Mouse (Mus musculus) heart, embryonic 11.5 days (tissue): ENCODE measurements around the gene Mpped2. TPM values are rescaled to one million over a fixed set of nuclear protein-coding genes. Genes with fewer than 3 reads are reported as not detected.

Experiments used
- ATAC-seq: fragments of 200-750 bp; cut with Nextera tagmentation; replicated peaks from 2 replicates; pipeline ENCODE4 v1.8.0; 2017; ENCODE audit warnings: moderate library complexity; ENCODE audit not compliant: insufficient number of reproducible peaks, low FRiP score, low TSS enrichment
- H3K27ac ChIP-seq: fragments of 300-500 bp; sonication (generic); 2 replicates; pipeline ENCODE4 v1.5.1; 2014; ENCODE audit warnings: mild to moderate bottlenecking, low read depth, low read length
- H3K27me3 ChIP-seq: fragments of 300-500 bp; sonication (generic); 2 replicates; pipeline ENCODE4 v1.6.1; 2014; ENCODE audit warnings: mild to moderate bottlenecking, low read length, mixed read lengths; ENCODE audit not compliant: control insufficient read depth, insufficient read depth
- H3K36me3 ChIP-seq: fragments of 300-500 bp; sonication (generic); 2 replicates; pipeline ENCODE4 v1.6.1; 2014; ENCODE audit warnings: mild to moderate bottlenecking, low read length, moderate library complexity, mixed read lengths; ENCODE audit not compliant: control insufficient read depth, insufficient read depth
- H3K4me1 ChIP-seq: fragments of 300-500 bp; sonication (generic); 2 replicates; pipeline ENCODE4 v1.6.1; 2014; ENCODE audit warnings: low read length; ENCODE audit not compliant: control insufficient read depth, insufficient read depth
- H3K4me2 ChIP-seq: fragments of 300-500 bp; sonication (generic); 2 replicates; pipeline ENCODE4 v1.6.1; 2014; ENCODE audit warnings: mild to moderate bottlenecking, moderate library complexity
- H3K4me3 ChIP-seq: fragments of 300-500 bp; sonication (generic); 2 replicates; pipeline ENCODE4 v1.5.1; 2014; ENCODE audit warnings: low read depth, low read length
- H3K9ac ChIP-seq: fragments of 300-500 bp; sonication (generic); 2 replicates; pipeline ENCODE4 v1.6.1; 2014; ENCODE audit warnings: mild to moderate bottlenecking, low read depth, low read length, moderate library complexity
- H3K9me3 ChIP-seq: fragments of 300-500 bp; sonication (generic); replicated peaks from 2 replicates; pipeline ENCODE4 v1.6.1; 2016; ENCODE audit warnings: low read length; ENCODE audit not compliant: control insufficient read depth
- WGBS: fragments of 180-500 bp; shearing (Covaris S2); extraction: QIAGEN DNeasy Blood & Tissue Kit; methylation state at CpG from one replicate; pipeline ENCODE4 v1.1.7; 2014; ENCODE audit not compliant: insufficient replicate concordance; 5-methylcytosine and 5-hydroxymethylcytosine counted together
- polyA plus RNA-seq: library from polyadenylated mRNA; unstranded; fragments of >200 nt; fragmentation: Nextera tagmentation; extraction: Ambion mirVana; gene quantifications from 2 replicates; pipeline ENCODE4 v1.2.1, GENCODE M21; 2014

Gene Mpped2
- polyA plus RNA-seq, 1 experiment from 2014 or later: 126 TPM

GRCm38 (mm10) chr2:106822540-106822939 lies 129.5 kb downstream of the Mpped2 start:
- Histone ChIP-seq H3K4me3 (no peak overlapping the region), H3K27ac (no peak overlapping the region), H3K9ac (no peak overlapping the region), H3K4me1 (peaks cover 4% of the 10 kb centered on the region; the same call in 1 of the 2 replicates), H3K36me3 (no peaks in the 10 kb centered on the region), H3K27me3 (no peaks in the 10 kb centered on the region), H3K9me3 (no peaks in the 10 kb centered on the region), H3K4me2 (no peak overlapping the region)
- no peak for ATAC-seq
- 44% methylated on average over 5 of the region's 5 CpGs for WGBS

- Histone ChIP-seq H3K4me3 (no peak overlapping the region), H3K27ac (no peak overlapping the region), H3K36me3 (no peaks in the 10 kb centered on the region), H3K9me3 (no peaks in the 10 kb centered on the region), H3K9ac (no peak overlapping the region), H3K4me1 (peaks cover 17% of the 10 kb centered on the region), H3K27me3 (no peaks in the 10 kb centered on the region), H3K4me2 (no peak overlapping the region)
- 72% methylated on average over 2 of the region's 2 CpGs for WGBS
- no peak for ATAC-seq
Observed at GRCm38 (mm10) chr2:106825461-106825860, 132.4 kb downstream of the Mpped2 start.

GRCm38 (mm10) chr2:106826023-106826422 lies 133.0 kb downstream of the Mpped2 start:
- H3K36me3 ChIP-seq: no peaks in the 10 kb centered on the region
- H3K27ac ChIP-seq: no peak overlapping the region
- H3K4me1 ChIP-seq: peaks cover 17% of the 10 kb centered on the region
- ATAC-seq: no peak
- no peak overlapping the region for H3K4me3 ChIP-seq
- H3K4me2 ChIP-seq: no peak overlapping the region
- no peaks in the 10 kb centered on the region for H3K27me3 ChIP-seq
- H3K9me3 ChIP-seq: no peaks in the 10 kb centered on the region
- H3K9ac ChIP-seq: no peak overlapping the region
- 71% methylated on average over 1 of the region's 1 CpGs for WGBS

GRCm38 (mm10) chr2:106826806-106827205 lies 133.7 kb downstream of the Mpped2 start:
- peaks cover 17% of the 10 kb centered on the region for H3K4me1 ChIP-seq
- 87% methylated on average over 4 of the region's 4 CpGs for WGBS
- H3K36me3 ChIP-seq: no peaks in the 10 kb centered on the region
- ATAC-seq: no peak
- H3K4me2 ChIP-seq: no peak overlapping the region
- no peak overlapping the region for H3K4me3 ChIP-seq
- no peaks in the 10 kb centered on the region for H3K9me3 ChIP-seq
- no peak overlapping the region for H3K9ac ChIP-seq
- no peak overlapping the region for H3K27ac ChIP-seq
- no peaks in the 10 kb centered on the region for H3K27me3 ChIP-seq

GRCm38 (mm10) chr2:106828573-106829310 lies 135.7 kb downstream of the Mpped2 start:
- ATAC-seq: 0 out of 2 replicates have a peak, but pooled peaks have one; percentile 42
- Histone ChIP-seq H3K27ac (no peak overlapping the region; the same call in 1 of the 2 replicates), H3K4me1 (peaks cover 19% of the 10 kb centered on the region), H3K9me3 (no peaks in the 10 kb centered on the region), H3K4me3 (no peak overlapping the region), H3K36me3 (no peaks in the 10 kb centered on the region), H3K27me3 (no peaks in the 10 kb centered on the region), H3K9ac (no peak overlapping the region), H3K4me2 (0 out of 2 replicates have a peak overlapping the region, but pooled peaks have one; percentile 32)
- WGBS: 33% methylated on average over 12 of the region's 12 CpGs

GRCm38 (mm10) chr2:106829420-106829819 lies 136.4 kb downstream of the Mpped2 start:
- H3K9ac ChIP-seq: no peak overlapping the region
- H3K27me3 ChIP-seq: no peaks in the 10 kb centered on the region
- no peaks in the 10 kb centered on the region for H3K36me3 ChIP-seq
- no peak overlapping the region for H3K4me2 ChIP-seq
- no peak overlapping the region for H3K4me3 ChIP-seq
- 51% methylated on average over 4 of the region's 4 CpGs for WGBS
- no peak overlapping the region for H3K27ac ChIP-seq
- no peaks in the 10 kb centered on the region for H3K9me3 ChIP-seq
- H3K4me1 ChIP-seq: peaks cover 19% of the 10 kb centered on the region
- ATAC-seq: 0 out of 2 replicates have a peak, but pooled peaks have one; percentile 26

GRCm38 (mm10) chr2:106832577-106832976 lies 139.5 kb downstream of the Mpped2 start:
- H3K9ac ChIP-seq: no peak overlapping the region
- H3K4me3 ChIP-seq: no peak overlapping the region
- H3K4me2 ChIP-seq: no peak overlapping the region
- H3K27me3 ChIP-seq: no peaks in the 10 kb centered on the region
- no peak overlapping the region for H3K27ac ChIP-seq
- H3K36me3 ChIP-seq: no peaks in the 10 kb centered on the region
- WGBS: 72% methylated on average over 2 of the region's 2 CpGs
- no peak for ATAC-seq
- H3K9me3 ChIP-seq: no peaks in the 10 kb centered on the region
- H3K4me1 ChIP-seq: peaks cover 20% of the 10 kb centered on the region

- Histone ChIP-seq H3K4me1 (peaks cover 21% of the 10 kb centered on the region), H3K27ac (no peak overlapping the region), H3K9ac (no peak overlapping the region), H3K4me3 (no peak overlapping the region), H3K27me3 (no peaks in the 10 kb centered on the region), H3K4me2 (no peak overlapping the region), H3K9me3 (no peaks in the 10 kb centered on the region), H3K36me3 (no peaks in the 10 kb centered on the region)
- no peak for ATAC-seq
- 92% methylated on average over 5 of the region's 5 CpGs for WGBS
Observed at GRCm38 (mm10) chr2:106833212-106833611, 140.1 kb downstream of the Mpped2 start.

- H3K27ac ChIP-seq: no peak overlapping the region
- H3K36me3 ChIP-seq: no peaks in the 10 kb centered on the region
- H3K4me3 ChIP-seq: no peak overlapping the region
- H3K4me1 ChIP-seq: peaks cover 11% of the 10 kb centered on the region; the same call in 1 of the 2 replicates
- H3K4me2 ChIP-seq: no peak overlapping the region
- WGBS: 85% methylated on average over 8 of the region's 8 CpGs
- no peaks in the 10 kb centered on the region for H3K27me3 ChIP-seq
- H3K9me3 ChIP-seq: no peaks in the 10 kb centered on the region
- no peak for ATAC-seq
- H3K9ac ChIP-seq: no peak overlapping the region
Observed at GRCm38 (mm10) chr2:106835321-106835720, 142.3 kb downstream of the Mpped2 start.
